Comparison of ENCODE assay signal across 16 mouse cellular contexts in genomic region chr17:9773744-9774143, GRCm38 (mm10).
DNase-seq lines count a peak whose midpoint lies in the region; ATAC-seq lines count a peak whose summit lies in the region.
"Had no signal": no experiment of that assay in that cellular context is flagged by ENCODE, and none has a peak within 500 bp of the region (broad histone marks: within the 10 kb centered on the region; RNA-seq: fewer than 3 reads in every experiment).

No protein-coding gene starts in this region.

- DNase-seq in hindbrain, embryonic 11.5 days (ENCODE audit: low spot score), result no peak
- peak; percentile 15 to 41 for DNase-seq in spleen, postnatal 36 days (ENCODE audit: low spot score in 2 of 2)
- no peak for DNase-seq in spleen, postnatal 10 days (ENCODE audit: low spot score in 2 of 2)
- no peak for DNase-seq in thymus, postnatal 36 days
- DNase-seq: adrenal gland, postnatal 25 days; cerebellum, adult 18-20 months; embryo, embryonic 11 days; gastrocnemius, postnatal 14 days; liver, embryonic 13.5 days; spleen, adult 18-20 months; thymus, adult 18-20 months had no signal

- peaks cover 24% of the 10 kb centered on the region for H3K4me1 ChIP-seq in hindbrain, embryonic 12.5 days
- H3K4me1 ChIP-seq in hindbrain, embryonic 11.5 days (replicated peaks; ENCODE audit: control insufficient read depth, insufficient read depth, low read length), result 0 out of 2 replicates have a peak, but pooled peaks cover 2% of the 10 kb centered on the region
- H3K4me1 ChIP-seq: liver, embryonic 13.5 days had no signal

- no peaks in the 10 kb centered on the region for H3K9me3 ChIP-seq in hindbrain, embryonic 12.5 days (replicated peaks)
- no peaks in the 10 kb centered on the region for H3K9me3 ChIP-seq in hindbrain, embryonic 11.5 days (ENCODE audit: control insufficient read depth, low read length)
- H3K9me3 ChIP-seq: liver, embryonic 13.5 days had no signal

- no peaks in the 10 kb centered on the region for H3K27me3 ChIP-seq in hindbrain, embryonic 12.5 days
- H3K27me3 ChIP-seq in hindbrain, embryonic 11.5 days (ENCODE audit: control insufficient read depth, insufficient read depth, low read length), result no peaks in the 10 kb centered on the region
- H3K27me3 ChIP-seq: liver, embryonic 13.5 days had no signal

- 0 out of 2 replicates have a peak overlapping the region, but pooled peaks have one; percentile 80 for H3K27ac ChIP-seq in hindbrain, embryonic 12.5 days
- no peak overlapping the region for H3K27ac ChIP-seq in hindbrain, embryonic 11.5 days (ENCODE audit: low read depth, low read length)
- peak overlapping the region; percentile 65 for H3K27ac ChIP-seq in macrophage
- H3K27ac ChIP-seq: kidney, postnatal 0 days; liver, embryonic 13.5 days had no signal

- no peaks in the 10 kb centered on the region for H3K79me2 ChIP-seq in macrophage (ENCODE audit: inconsistent target)

- no peak overlapping the region for H3K9ac ChIP-seq in hindbrain, embryonic 12.5 days
- no peak overlapping the region for H3K9ac ChIP-seq in hindbrain, embryonic 11.5 days (ENCODE audit: low read depth, low read length)
- H3K9ac ChIP-seq: liver, embryonic 13.5 days had no signal

- 86% methylated on average over 2 of the region's 2 CpGs for WGBS in hindbrain, embryonic 12.5 days
- 87% methylated on average over 2 of the region's 2 CpGs for WGBS in hindbrain, embryonic 11.5 days
- 0% methylated on average over 2 of the region's 2 CpGs for WGBS in macrophage (ENCODE audit: missing documents)

- H3K36me3 ChIP-seq in hindbrain, embryonic 12.5 days, result no peaks in the 10 kb centered on the region
- no peaks in the 10 kb centered on the region for H3K36me3 ChIP-seq in hindbrain, embryonic 11.5 days (ENCODE audit: control insufficient read depth, insufficient read depth, low read length)
- no peaks in the 10 kb centered on the region for H3K36me3 ChIP-seq in macrophage (ENCODE audit: inconsistent target)
- H3K36me3 ChIP-seq: liver, embryonic 13.5 days had no signal

- no peak overlapping the region for H3K4me3 ChIP-seq in hindbrain, embryonic 12.5 days
- H3K4me3 ChIP-seq in hindbrain, embryonic 11.5 days (ENCODE audit: low read depth, low read length), result no peak overlapping the region
- no peak overlapping the region for H3K4me3 ChIP-seq in macrophage (ENCODE audit: inconsistent target)
- H3K4me3 ChIP-seq: liver, embryonic 13.5 days; myocyte had no signal

- ATAC-seq in hindbrain, embryonic 12.5 days (ENCODE audit: low FRiP score), result no peak
- ATAC-seq in hindbrain, embryonic 11.5 days (ENCODE audit: low FRiP score), result no peak
- peak; percentile 52; the same call in 1 of the 2 replicates for ATAC-seq in neutrophil, adult 5-6 weeks (ENCODE audit: extremely low read depth, insufficient number of reproducible peaks, low FRiP score, poor library complexity, severe bottlenecking)

- no peak overlapping the region for H3K4me2 ChIP-seq in hindbrain, embryonic 12.5 days (replicated peaks)
- H3K4me2 ChIP-seq in hindbrain, embryonic 11.5 days (replicated peaks; ENCODE audit: low read depth, low read length), result no peak overlapping the region
- H3K4me2 ChIP-seq: liver, embryonic 13.5 days had no signal

Comparison
In these comparisons a context has a peak if more than half of its experiments do, and no peak if none do; other contexts are left out.
1. DNase-seq: peak in spleen, postnatal 36 days (2 of 2); none in hindbrain, embryonic 11.5 days (single experiment), spleen, postnatal 10 days (0 of 2) and thymus, postnatal 36 days (0 of 2).